Mouse (Mus musculus) WW6 (cell line): ENCODE data around the gene BC030867.

Source experiments
- DNase-seq: peaks from one replicate; pipeline ENCODE4 v3.0.0-alpha.2; 2013; ENCODE audit warnings: low read depth, low spot score

The BC030867 gene

DNA sequence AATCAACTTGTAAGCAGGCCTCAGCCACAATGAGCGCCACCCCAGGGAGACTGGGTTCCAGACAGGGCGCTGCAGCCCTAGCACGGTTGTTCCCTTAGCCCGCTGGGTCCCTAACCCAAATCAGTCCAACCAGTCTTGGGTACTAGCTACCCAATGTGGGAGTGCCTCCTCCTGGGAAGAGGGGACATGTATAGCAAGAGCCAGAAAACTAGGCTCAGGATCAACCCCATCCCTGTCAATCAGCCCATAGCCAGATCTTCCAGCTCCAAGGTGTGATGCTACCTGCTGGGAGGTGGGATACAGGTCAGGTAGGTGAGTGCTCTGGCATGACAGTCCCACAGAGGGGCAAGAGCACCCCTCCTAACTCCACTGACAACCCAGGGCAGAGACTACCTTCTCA lies 41.5 kb downstream of the BC030867 start:
- DNase-seq, result no peak

DNA sequence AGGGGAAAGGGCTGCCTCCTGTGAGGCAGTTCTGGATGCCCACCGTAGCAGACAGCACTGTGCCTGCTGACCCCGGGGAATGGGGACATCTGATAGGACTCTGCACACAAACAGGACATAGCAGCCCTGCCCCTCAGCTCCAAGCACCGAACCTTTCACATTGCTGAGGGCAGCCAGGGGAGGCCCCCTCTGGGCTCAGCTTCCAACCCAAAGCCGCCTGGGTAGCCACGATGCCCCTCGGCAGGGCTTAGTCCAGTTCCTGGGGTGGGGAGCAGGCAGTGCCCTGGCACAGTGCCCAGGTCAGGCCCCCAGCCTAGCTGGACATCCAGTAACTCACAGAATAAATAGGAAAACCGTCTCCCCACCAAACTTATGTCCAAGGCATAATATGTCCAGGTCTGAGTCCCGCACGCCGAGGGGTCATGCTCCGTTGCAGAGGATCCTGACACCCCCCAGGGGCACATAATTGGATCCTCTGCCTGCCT lies 42.4 kb downstream of the BC030867 start:
- DNase-seq, result no peak

DNA sequence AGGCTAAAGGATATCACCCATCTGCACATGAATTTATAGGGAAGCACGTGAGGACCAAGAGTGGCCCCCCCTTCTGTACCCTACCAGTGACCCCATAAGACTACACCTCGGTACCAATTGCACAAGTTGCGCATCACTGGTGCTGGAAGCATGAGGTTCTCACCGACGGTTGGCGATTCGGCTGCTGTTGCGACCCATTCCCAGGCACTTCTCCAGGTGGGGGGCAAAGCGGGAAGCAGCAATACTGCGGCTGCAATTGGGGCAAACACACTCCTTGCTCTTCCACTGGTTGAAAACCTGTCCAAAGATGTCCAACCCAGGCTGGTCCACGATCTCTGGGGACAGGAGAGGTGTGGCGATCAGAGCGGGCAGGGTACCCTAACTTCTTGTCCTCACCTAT lies 45.3 kb downstream of the BC030867 start:
- DNase-seq, result no peak

GRCm38 (mm10) chr11:102294416-102294815 lies 45.7 kb downstream of the BC030867 start:
- DNase-seq, result no peak

GRCm38 (mm10) chr11:102294887-102295597 lies 46.4 kb downstream of the BC030867 start:
- DNase-seq, result no peak

- no peak for DNase-seq
Observed at GRCm38 (mm10) chr11:102295598-102296471, 47.2 kb downstream of the BC030867 start.

DNA sequence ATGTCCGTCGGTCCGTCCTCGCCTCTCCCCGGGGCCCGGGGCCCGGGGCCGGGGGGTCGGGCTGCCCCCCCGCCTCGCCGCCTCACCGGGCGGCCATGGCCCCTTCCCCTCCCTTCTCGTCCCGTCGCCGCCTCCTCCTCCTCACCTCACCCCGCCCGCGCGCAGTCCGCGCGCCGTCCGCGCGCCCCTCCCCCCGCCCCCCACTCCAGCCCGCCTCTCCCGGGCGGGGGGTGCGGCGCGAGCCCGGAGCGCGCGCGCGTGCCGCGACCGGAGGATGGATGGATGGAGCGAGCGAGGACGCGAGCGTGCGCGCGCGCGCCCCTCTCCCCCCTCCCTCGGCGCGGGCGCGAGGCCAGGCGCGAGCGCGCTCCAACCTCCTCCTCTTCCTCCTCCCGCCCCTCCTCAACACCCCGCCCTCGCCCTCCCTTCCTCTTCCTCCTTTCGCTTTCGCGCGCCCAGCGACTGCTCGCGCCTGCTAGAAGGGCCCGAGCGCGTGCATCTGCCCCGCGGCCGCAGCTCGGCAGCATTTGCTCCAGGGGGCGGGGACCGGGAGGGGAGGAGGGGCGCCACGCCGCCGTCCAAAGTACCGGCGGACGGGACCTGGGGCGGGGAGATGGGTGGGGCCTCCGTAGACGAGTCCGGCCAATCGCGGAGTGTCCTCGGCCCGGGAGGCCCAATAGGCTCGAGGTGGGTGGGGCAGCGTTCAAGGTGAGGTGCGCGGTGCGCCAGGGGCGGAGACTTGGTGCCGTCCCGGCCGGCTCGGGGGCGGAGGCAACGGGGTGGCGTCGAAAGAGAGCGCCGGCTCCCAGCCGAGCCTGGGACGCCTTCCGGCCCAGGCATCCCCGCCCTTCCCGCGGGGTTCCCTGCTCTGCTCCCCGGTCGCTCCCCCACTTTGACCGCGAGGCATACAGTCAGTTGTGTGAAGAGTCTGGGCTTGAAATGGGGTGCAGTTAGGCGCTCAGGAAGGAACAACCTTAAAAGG lies 48.1 kb downstream of the BC030867 start, which contains the start of gene Atxn7l3:
Gene Atxn7l3 (minus strand): TSS at position 141 of the 982 bp plus-strand sequence.
- DNase-seq, result peak; percentile 99

- no peak for DNase-seq
Observed at GRCm38 (mm10) chr11:102297577-102298556, 49.2 kb downstream of the BC030867 start.

- DNase-seq, result peak; percentile 93
Observed at GRCm38 (mm10) chr11:102299839-102300238, 51.2 kb downstream of the BC030867 start.

DNA sequence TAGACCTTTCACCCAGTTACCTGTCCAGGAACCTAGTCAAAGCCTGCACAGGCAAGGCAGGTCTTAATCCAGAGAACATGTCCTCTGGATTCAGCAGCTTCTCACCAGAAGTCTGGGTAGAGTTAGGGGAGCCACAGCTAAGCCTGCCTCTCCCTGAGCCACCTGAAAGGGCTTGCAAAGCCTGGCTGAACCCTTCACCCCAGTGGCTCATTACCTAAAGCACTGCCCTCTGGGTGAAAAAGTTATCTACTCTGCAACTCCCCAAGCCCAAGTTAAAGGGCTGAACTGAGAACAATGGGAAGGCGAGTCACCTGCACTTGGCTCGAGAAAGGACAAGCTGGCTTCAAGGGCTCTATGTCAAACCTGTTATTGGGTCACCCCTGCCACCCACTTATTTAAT lies 55.5 kb downstream of the BC030867 start:
- no peak for DNase-seq

DNA sequence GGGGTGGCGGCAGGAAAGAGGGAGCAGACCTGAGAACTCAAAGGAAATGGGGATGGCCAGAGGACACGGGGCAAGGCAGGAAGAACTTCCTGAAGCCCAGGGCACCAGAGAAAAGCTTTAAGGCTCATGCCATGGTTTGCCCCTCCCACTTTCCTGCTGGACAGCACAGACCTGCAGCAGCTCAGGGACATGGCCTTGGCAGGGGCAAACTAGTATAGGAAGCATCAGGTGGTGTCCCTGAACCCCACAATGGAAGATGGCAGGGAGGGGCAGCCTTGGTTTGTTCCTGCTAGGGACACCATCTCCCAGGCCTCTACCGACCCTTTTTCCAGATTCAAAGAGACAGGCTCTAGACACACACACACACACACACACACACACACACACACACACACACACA lies 56.7 kb downstream of the BC030867 start:
- DNase-seq, result no peak

- no peak for DNase-seq
Observed at GRCm38 (mm10) chr11:102308104-102308503, 59.4 kb downstream of the BC030867 start.

- peak; percentile 97 for DNase-seq
Observed at GRCm38 (mm10) chr11:102308979-102309378, 60.3 kb downstream of the BC030867 start.

DNA sequence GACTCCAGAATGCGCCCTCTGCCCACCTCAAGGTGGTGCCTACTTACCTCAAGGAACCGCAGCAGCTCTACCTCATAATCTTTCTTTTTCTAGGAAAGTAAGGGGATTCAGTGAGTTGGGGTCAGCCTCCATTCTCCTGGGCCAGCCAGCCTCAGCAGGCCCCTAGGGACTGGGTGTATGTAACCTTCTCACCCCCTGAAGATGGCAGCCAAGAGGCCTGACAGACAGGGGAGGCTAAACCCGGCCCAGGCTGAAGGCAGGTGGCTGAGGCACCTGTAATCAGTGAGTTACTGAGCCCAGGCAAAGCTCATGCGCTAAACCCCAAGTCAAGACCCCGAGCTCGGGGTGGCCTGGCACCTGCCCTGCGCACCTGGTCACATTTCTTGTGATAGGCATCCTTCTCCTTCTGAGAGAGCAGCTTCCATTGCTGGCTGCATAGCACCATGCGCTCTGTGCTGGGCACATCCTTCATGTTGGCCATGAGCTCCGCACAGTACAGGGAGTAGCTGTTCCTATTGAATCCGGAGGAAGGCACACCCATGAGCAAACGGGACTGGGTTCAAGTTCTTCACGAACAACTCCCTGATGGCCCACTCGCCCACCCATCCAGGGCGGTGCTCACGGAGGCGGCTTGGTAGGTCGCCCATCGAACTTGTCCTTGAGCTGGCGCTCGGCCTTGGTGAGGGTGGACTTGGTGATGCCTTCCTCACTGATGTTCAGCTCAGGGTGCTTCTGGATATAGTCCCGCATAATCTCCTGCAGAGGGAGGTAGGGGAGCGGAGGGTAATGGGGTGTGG lies 61.3 kb downstream of the BC030867 start:
- DNase-seq, result no peak

- DNase-seq, result no peak
Observed at GRCm38 (mm10) chr11:102310768-102311695, 62.4 kb downstream of the BC030867 start.

- DNase-seq, result no peak
Observed at GRCm38 (mm10) chr11:102311966-102312365, 63.3 kb downstream of the BC030867 start.

DNA sequence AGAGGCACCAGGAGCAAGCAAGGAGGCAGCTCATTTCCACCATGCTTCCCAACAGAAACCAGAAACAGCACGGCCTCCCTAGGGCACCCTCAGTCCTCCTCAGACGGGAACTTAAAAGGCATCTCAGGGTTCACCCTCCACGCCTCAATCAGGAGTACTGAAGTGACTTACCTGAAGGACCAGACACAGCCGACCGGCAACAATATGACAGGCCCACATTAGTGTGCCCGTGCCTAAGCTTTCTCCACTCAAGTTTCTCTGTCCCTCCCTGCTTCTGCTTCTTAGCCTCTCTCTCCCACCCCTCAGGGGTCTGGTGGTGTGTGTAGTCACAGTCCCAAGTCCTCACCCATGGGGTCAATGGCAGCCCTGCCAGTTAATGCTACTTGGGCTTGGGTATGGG lies 63.9 kb downstream of the BC030867 start:
- DNase-seq, result no peak

GRCm38 (mm10) chr11:102314321-102314720 lies 65.6 kb downstream of the BC030867 start:
- no peak for DNase-seq
